Mouse (Mus musculus) CH12.LX (cell line): ENCODE measurements around the gene Cib1.

Experiments used
- CTCF ChIP-seq, 2 experiments: IDR thresholded peaks in 1 of 2; conservative IDR thresholded peaks in 1 of 2; 2 replicates each; pipeline ENCODE4 v1.5.1; 2011 to 2012; ENCODE audit warnings: low read depth in 2 of 2, low read length in 2 of 2, improper control_type of control experiment in 1 of 2, inconsistent platforms in 1 of 2, mild to moderate bottlenecking in 1 of 2, moderate library complexity in 1 of 2
- E2F4 ChIP-seq: IDR thresholded peaks from 2 replicates; pipeline ENCODE4 v1.6.1; 2011; ENCODE audit warnings: low read depth, low read length, improper control_type of control experiment; ENCODE audit not compliant: insufficient replicate concordance
- EP300 ChIP-seq: IDR thresholded peaks from 2 replicates; pipeline ENCODE4 v1.6.1; 2011; ENCODE audit warnings: low read length, improper control_type of control experiment
- ETS1 ChIP-seq: conservative IDR thresholded peaks from 2 replicates; pipeline ENCODE4 v1.6.1; 2012; ENCODE audit warnings: low read depth, mild to moderate bottlenecking, inconsistent platforms, low read length, improper control_type of control experiment, moderate library complexity
- MXI1 ChIP-seq: IDR thresholded peaks from 2 replicates; pipeline ENCODE4 v1.6.1; 2011; ENCODE audit warnings: mild to moderate bottlenecking, low read depth, low read length, improper control_type of control experiment
- MYC ChIP-seq: IDR thresholded peaks from 2 replicates; pipeline ENCODE4 v1.6.1; 2011; ENCODE audit warnings: low read depth, mild to moderate bottlenecking, improper control_type of control experiment, low read length
- NELFE ChIP-seq: IDR thresholded peaks from 2 replicates; pipeline ENCODE4 v1.6.1; 2011; ENCODE audit warnings: low read depth, low read length, improper control_type of control experiment
- POLR2A ChIP-seq: IDR thresholded peaks from 2 replicates; pipeline ENCODE4 v1.6.1; 2011; ENCODE audit warnings: low read depth, mild to moderate bottlenecking, improper control_type of control experiment, low read length
- TCF12 ChIP-seq: IDR thresholded peaks from 2 replicates; pipeline ENCODE4 v1.6.1; 2014; ENCODE audit warnings: low read depth, mild to moderate bottlenecking, inconsistent platforms, low read length, improper control_type of control experiment

DNA sequence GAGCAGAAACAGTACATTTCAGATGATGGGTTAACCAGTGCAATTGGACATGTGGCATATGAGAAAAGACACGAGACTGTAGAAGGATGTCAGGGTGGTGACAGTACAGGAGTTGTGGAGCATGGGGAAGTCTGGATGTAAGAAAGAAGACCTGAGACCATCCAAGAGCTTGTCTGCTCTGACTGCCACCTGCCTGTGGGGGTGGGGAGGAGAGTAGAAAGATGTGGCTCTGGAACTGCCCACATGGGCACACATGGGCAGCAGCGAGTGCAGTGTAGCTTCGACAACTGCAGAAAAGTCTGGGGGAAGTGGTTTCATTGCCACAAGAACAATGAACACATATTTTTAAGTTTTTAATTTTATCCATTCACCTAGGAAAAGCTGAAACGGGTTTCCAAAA lies 35.2 kb downstream of the Cib1 start:
- TF ChIP-seq MXI1 (peak; percentile 54), EP300 (0 out of 2 replicates have a peak, but pooled peaks have one; percentile 21), E2F4 (no peak), POLR2A (no peak), CTCF (conservative IDR thresholded peaks at IDR 0.05 in 1 of 2, IDR thresholded peaks at IDR 0.05 in 1 of 2; ENCODE audit: low read depth in 2 of 2, low read length in 2 of 2) (no peak), MYC (peak; percentile 71), TCF12 (0 out of 2 replicates have a peak, but pooled peaks have one; percentile 25), ETS1 (no peak), NELFE (no peak)
